Comparison of ENCODE assay signal across 27 mouse cellular contexts in the genomic region with DNA sequence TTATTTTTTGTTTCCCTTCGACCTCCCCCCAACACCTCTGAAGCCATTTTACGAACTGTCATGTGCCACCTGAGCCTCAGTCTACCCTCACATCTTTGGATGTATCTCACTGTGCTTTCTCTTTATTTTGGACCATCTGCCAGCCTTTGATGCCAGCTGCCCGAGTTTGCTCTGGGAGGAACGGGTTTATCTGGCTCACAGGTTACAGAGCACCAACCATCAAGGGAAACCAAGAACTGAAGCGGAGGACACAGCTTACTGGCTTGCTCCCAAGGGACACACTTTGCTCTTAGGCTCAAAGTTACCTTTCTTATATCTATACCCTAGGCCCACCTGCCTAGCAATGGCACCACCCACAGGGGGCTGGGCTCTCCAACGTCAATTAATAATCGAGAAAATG. TPM values are rescaled to one million over a fixed set of nuclear protein-coding genes. Genes with fewer than 3 reads are reported as not detected.
DNase-seq lines count a peak whose midpoint lies in the region; ATAC-seq and TF ChIP-seq lines count a peak whose summit lies in the region.
"Had no signal": no experiment of that assay in that cellular context is flagged by ENCODE, and none has a peak within 500 bp of the region (broad histone marks: within the 10 kb centered on the region; RNA-seq: fewer than 3 reads in every experiment).

No protein-coding gene starts in this region.

- no peak for ATAC-seq in cerebellum, adult (ENCODE audit: insufficient number of reproducible peaks, low FRiP score, low TSS enrichment)
- no peak for ATAC-seq in intestine, embryonic 16.5 days
- ATAC-seq: activated CD4-positive, CD25-positive, alpha-beta regulatory T cell, adult 4 months; forebrain, embryonic 13.5 days; forebrain, embryonic 15.5 days; forebrain, postnatal 0 days; Patski had no signal

- TF ChIP-seq EP300 in MEL (IDR thresholded peaks at IDR 0.05; ENCODE audit: low read depth in 1 of 2, low read length in 2 of 2): no peak

- TF ChIP-seq POLR2A in MEL (IDR thresholded peaks at IDR 0.05; ENCODE audit: control insufficient read depth in 1 of 2, insufficient read depth in 1 of 2, low read depth in 1 of 2, low read length in 2 of 2, poor library complexity in 1 of 2): no peak; a peak in 1 of 4 replicates

- H3K9me3 ChIP-seq in MEL (replicated peaks; ENCODE audit: insufficient read depth, low read length): no peaks in the 10 kb centered on the region
- H3K9me3 ChIP-seq in intestine, embryonic 16.5 days (ENCODE audit: control insufficient read depth, low read length): no peaks in the 10 kb centered on the region
- H3K9me3 ChIP-seq: embryonic facial prominence, embryonic 13.5 days; forebrain, embryonic 13.5 days; forebrain, embryonic 15.5 days had no signal

- no peaks in the 10 kb centered on the region for H3K4me1 ChIP-seq in MEL (ENCODE audit: control insufficient read depth in 1 of 2, insufficient read depth in 2 of 2, low read length in 2 of 2)
- no peaks in the 10 kb centered on the region for H3K4me1 ChIP-seq in intestine, embryonic 16.5 days (ENCODE audit: control insufficient read depth, insufficient read depth, low read length)
- H3K4me1 ChIP-seq: embryonic facial prominence, embryonic 13.5 days had no signal

- no peak overlapping the region for H3K9ac ChIP-seq in MEL (ENCODE audit: control insufficient read depth, low read depth, low read length, poor library complexity, severe bottlenecking)
- no peak overlapping the region for H3K9ac ChIP-seq in intestine, embryonic 16.5 days (ENCODE audit: low read depth, low read length)
- H3K9ac ChIP-seq: embryonic facial prominence, embryonic 13.5 days; forebrain, embryonic 13.5 days; forebrain, embryonic 15.5 days; forebrain, postnatal 0 days had no signal

- no peaks in the 10 kb centered on the region for H3K79me2 ChIP-seq in MEL (ENCODE audit: control insufficient read depth, insufficient read depth, low read length, poor library complexity)

- peak; percentile 27 to 30 for DNase-seq in cerebellum, postnatal 14 days
- peak; percentile 74 for DNase-seq in heart, adult 11 months
- DNase-seq in heart, postnatal 14 days: no peak
- DNase-seq in left cerebral cortex, postnatal 4 days: peak; percentile 9
- no peak for DNase-seq in left cerebral cortex, postnatal 25 days (ENCODE audit: low spot score in 2 of 2)
- no peak for DNase-seq in MEL (ENCODE audit: low read depth, low spot score)
- DNase-seq: adrenal gland, adult 8-10 months; adrenal gland, postnatal 14 days; adrenal gland, postnatal 36 days; cerebellum, adult 11-12 months; cerebellum, adult 2 months; cerebellum, adult 9-10 months; cerebellum, postnatal 25 days; forebrain, postnatal 0 days had no signal

- no peak for TF ChIP-seq RAD21 in MEL (IDR thresholded peaks at IDR 0.05; ENCODE audit: low read depth, low read length)

- H3K27ac ChIP-seq in MEL (ENCODE audit: control insufficient read depth, low read depth, low read length): no peak overlapping the region
- no peak overlapping the region for H3K27ac ChIP-seq in intestine, embryonic 16.5 days (ENCODE audit: low read length)
- H3K27ac ChIP-seq: embryonic facial prominence, embryonic 13.5 days; forebrain, embryonic 13.5 days; forebrain, embryonic 15.5 days had no signal

- intact Hi-C loops in heart, postnatal 14 days (cut with DNase I): loop anchor here (10.0 kb wide), 1 partner anchor 1011 kb away; no protein-coding TSS in a partner anchor
- intact Hi-C loops in left cerebral cortex, postnatal 4 days (cut with DNase I): loop anchor here (10.0 kb wide), 1 partner anchor 1011 kb away; no protein-coding TSS in a partner anchor
- intact Hi-C loops in left cerebral cortex, postnatal 25 days (cut with DNase I): loop anchor here (10.0 kb wide), 1 partner anchor 1011 kb away; no protein-coding TSS in a partner anchor

- TF ChIP-seq CTCF in MEL (IDR thresholded peaks at IDR 0.05 in 2 of 3, conservative IDR thresholded peaks at IDR 0.05 in 1 of 3; ENCODE audit: control insufficient read depth in 1 of 3, insufficient read depth in 1 of 3, low read depth in 2 of 3, low read length in 3 of 3, poor library complexity in 1 of 3, severe bottlenecking in 1 of 3): no peak

- H3K4me2 ChIP-seq in intestine, embryonic 16.5 days (ENCODE audit: low read depth, low read length): no peak overlapping the region
- H3K4me2 ChIP-seq: embryonic facial prominence, embryonic 13.5 days; forebrain, embryonic 13.5 days; forebrain, embryonic 15.5 days had no signal

- H3K4me3 ChIP-seq in MEL (ENCODE audit: control insufficient read depth in 1 of 2, insufficient read depth in 1 of 2, low read depth in 2 of 2, low read length in 2 of 2): no peak overlapping the region
- no peak overlapping the region for H3K4me3 ChIP-seq in intestine, embryonic 16.5 days (ENCODE audit: low read length)
- H3K4me3 ChIP-seq: embryonic facial prominence, embryonic 13.5 days; forebrain, embryonic 13.5 days; forebrain, embryonic 15.5 days had no signal

- H3K36me3 ChIP-seq in MEL (ENCODE audit: control insufficient read depth in 1 of 2, insufficient read depth in 2 of 2, low read length in 2 of 2): peaks cover 0 to 7% of the 10 kb centered on the region in 2 experiments; a peak in 2 of 4 replicates
- peaks cover 13% of the 10 kb centered on the region; the same call in 1 of the 2 replicates for H3K36me3 ChIP-seq in intestine, embryonic 16.5 days (ENCODE audit: control insufficient read depth, insufficient read depth, low read length)

- WGBS in intestine, embryonic 16.5 days: 74% methylated on average over 7 of the region's 7 CpGs

- H3K27me3 ChIP-seq in MEL (ENCODE audit: control insufficient read depth in 1 of 2, insufficient read depth in 2 of 2, low read length in 2 of 2): no peaks in the 10 kb centered on the region
- H3K27me3 ChIP-seq in intestine, embryonic 16.5 days (replicated peaks; ENCODE audit: control insufficient read depth, insufficient read depth, low read length): no peaks in the 10 kb centered on the region
- H3K27me3 ChIP-seq: embryonic facial prominence, embryonic 13.5 days; forebrain, embryonic 13.5 days; forebrain, embryonic 15.5 days; Patski had no signal

TF ChIP-seq in MEL, 35 proteins besides CTCF, POLR2A, EP300 and RAD21:
- 0 out of 2 replicates have a peak, but pooled peaks have one; percentile 19 for TF ChIP-seq POLR2AphosphoS2 (IDR thresholded peaks at IDR 0.05; ENCODE audit: low read length)
- no peak for TF ChIP-seq USF1 (IDR thresholded peaks at IDR 0.05; ENCODE audit: low read depth, low read length)

RNA-seq across cellular contexts. Expression of a gene that starts 17.5 kb away (rescaled TPM):
- total RNA-seq in heart, postnatal 14 days (2021): 1 to 10 TPM; 6.8 TPM
- 10 to 100 TPM; 24.5 to 25.9 TPM for total RNA-seq in left cerebral cortex, postnatal 4 days (2021)
- total RNA-seq in left cerebral cortex, postnatal 25 days (2021): 10 to 100 TPM; 17.6 to 18.2 TPM
- total RNA-seq in MEL (2012; rRNA removed): 50.8 and 60.8 TPM in 2 replicates
- 10 to 100 TPM in 1 of 2 experiments, not detected in 1; 40.3 TPM for polyA plus RNA-seq in MEL (2012; ENCODE audit: insufficient read depth in 1 of 2, insufficient read length in 2 of 2, low read depth in 1 of 2, low replicate concordance in 2 of 2, missing spikeins in 1 of 2)
- polyA plus RNA-seq in intestine, embryonic 16.5 days (2015; fragmentation: Nextera tagmentation; extraction: Ambion mirVana): 29.7 and 30.8 TPM in 2 replicates

RNA-seq across cellular contexts. Expression of a gene that starts 17.5 kb away (rescaled TPM):
- total RNA-seq in heart, postnatal 14 days (2021): 10 to 100 TPM; 29.8 to 30.7 TPM
- 10 to 100 TPM; 77.9 to 82.0 TPM for total RNA-seq in left cerebral cortex, postnatal 4 days (2021)
- total RNA-seq in left cerebral cortex, postnatal 25 days (2021): 10 to 100 TPM; 43.6 to 46.2 TPM
- total RNA-seq in MEL (2012; rRNA removed): 8.1 and 10.4 TPM in 2 replicates
- polyA plus RNA-seq in MEL (2012; ENCODE audit: insufficient read depth in 1 of 2, insufficient read length in 2 of 2, low read depth in 1 of 2, low replicate concordance in 2 of 2, missing spikeins in 1 of 2): 10 to 100 TPM in 1 of 2 experiments, not detected in 1; 14.7 TPM
- polyA plus RNA-seq in intestine, embryonic 16.5 days (2015; fragmentation: Nextera tagmentation; extraction: Ambion mirVana): 17.2 and 17.8 TPM in 2 replicates

RNA-seq across cellular contexts. Expression of a gene that starts 34.3 kb away (rescaled TPM):
- total RNA-seq in heart, postnatal 14 days (2021): not detected
- not detected for total RNA-seq in left cerebral cortex, postnatal 4 days (2021)
- not detected for total RNA-seq in left cerebral cortex, postnatal 25 days (2021)
- total RNA-seq in MEL (2012; rRNA removed): not detected in 2 replicates
- polyA plus RNA-seq in MEL (2012; ENCODE audit: insufficient read depth in 1 of 2, insufficient read length in 2 of 2, low read depth in 1 of 2, low replicate concordance in 2 of 2, missing spikeins in 1 of 2): not detected
- not detected in 2 replicates for polyA plus RNA-seq in intestine, embryonic 16.5 days (2015; fragmentation: Nextera tagmentation; extraction: Ambion mirVana)
- total RNA-seq: adrenal gland, adult 18-20 months; adrenal gland, adult 8-10 months; adrenal gland, postnatal 14 days; adrenal gland, postnatal 36 days; ES-E14; forebrain, postnatal 0 days had no signal
- polyA plus RNA-seq: activated CD4-positive, CD25-positive, alpha-beta regulatory T cell, adult 4 months; C2C12; cerebellum, adult 2 months; cortical plate, adult 2 months; embryonic facial prominence, embryonic 11.5 days; embryonic facial prominence, embryonic 13.5 days; forebrain, embryonic 11.5 days; forebrain, embryonic 13.5 days; forebrain, embryonic 15.5 days; forebrain, postnatal 0 days; Patski had no signal

RNA-seq across cellular contexts. Expression of a gene that starts 39.1 kb away (rescaled TPM):
- 1 to 10 TPM; 6.5 to 6.9 TPM for total RNA-seq in heart, postnatal 14 days (2021)
- 10 to 100 TPM; 43.8 to 49.9 TPM for total RNA-seq in left cerebral cortex, postnatal 4 days (2021)
- total RNA-seq in left cerebral cortex, postnatal 25 days (2021): 10 to 100 TPM; 37.3 to 45.1 TPM
- total RNA-seq in MEL (2012; rRNA removed): not detected in 2 replicates
- not detected for polyA plus RNA-seq in MEL (2012; ENCODE audit: insufficient read depth in 1 of 2, insufficient read length in 2 of 2, low read depth in 1 of 2, low replicate concordance in 2 of 2, missing spikeins in 1 of 2)
- polyA plus RNA-seq in intestine, embryonic 16.5 days (2015; fragmentation: Nextera tagmentation; extraction: Ambion mirVana): 14.2 and 15.1 TPM in 2 replicates

Comparison
In these comparisons a context has a peak if more than half of its experiments do, and no peak if none do; other contexts are left out.
1. DNase-seq: peak in cerebellum, postnatal 14 days (2 of 2), heart, adult 11 months (single experiment) and left cerebral cortex, postnatal 4 days (single experiment); none in heart, postnatal 14 days (0 of 2), left cerebral cortex, postnatal 25 days (0 of 2) and MEL (single experiment).